Mouse (Mus musculus) lung, embryonic 15.5 days (tissue): ENCODE measurements around the gene S1pr2. TPM values are rescaled to one million over a fixed set of nuclear protein-coding genes. Genes with fewer than 3 reads are reported as not detected.
"Not testable (repeated sequence)": the region's sequence is repeated elsewhere in the genome, so short reads cannot be mapped to it uniquely, and the experiment has no call there.

ENCODE experiments used
- ATAC-seq: fragments of 200-750 bp; cut with Nextera tagmentation; 2 replicates; pipeline ENCODE4 v1.8.0; 2017; ENCODE audit warnings: moderate number of reproducible peaks, borderline replicate concordance; ENCODE audit not compliant: low FRiP score, low TSS enrichment; ENCODE audit errors: extremely low read depth
- H3K27ac ChIP-seq: fragments of 300-500 bp; sonication (generic); 2 replicates; pipeline ENCODE4 v1.5.1; 2015; ENCODE audit warnings: moderate library complexity, mild to moderate bottlenecking, inconsistent platforms
- H3K27me3 ChIP-seq: fragments of 300-500 bp; sonication (generic); 2 replicates; pipeline ENCODE4 v1.6.1; 2015; ENCODE audit warnings: inconsistent platforms
- H3K36me3 ChIP-seq: fragments of 300-500 bp; sonication (generic); 2 replicates; pipeline ENCODE4 v1.6.1; 2015; ENCODE audit warnings: inconsistent platforms
- H3K4me1 ChIP-seq: fragments of 300-500 bp; sonication (generic); 2 replicates; pipeline ENCODE4 v1.6.1; 2015; ENCODE audit warnings: inconsistent platforms
- H3K4me2 ChIP-seq: fragments of 300-500 bp; sonication (generic); 2 replicates; pipeline ENCODE4 v1.6.1; 2015; ENCODE audit warnings: inconsistent platforms, mild to moderate bottlenecking, moderate library complexity
- H3K4me3 ChIP-seq: fragments of 300-500 bp; sonication (generic); 2 replicates; pipeline ENCODE4 v1.5.1; 2015; ENCODE audit warnings: mild to moderate bottlenecking, inconsistent platforms
- H3K9ac ChIP-seq: fragments of 300-500 bp; sonication (generic); 2 replicates; pipeline ENCODE4 v1.6.1; 2015; ENCODE audit warnings: inconsistent platforms
- H3K9me3 ChIP-seq: fragments of 300-500 bp; sonication (generic); 2 replicates; pipeline ENCODE4 v1.6.1; 2016; ENCODE audit warnings: inconsistent platforms
- WGBS: fragments of 180-500 bp; shearing (Covaris S2); methylation state at CpG from one replicate; pipeline ENCODE4 v1.1.7; 2015; 5-methylcytosine and 5-hydroxymethylcytosine counted together
- polyA plus RNA-seq: library from polyadenylated mRNA; unstranded; fragments of >200 nt; fragmentation: Nextera tagmentation; extraction: Ambion mirVana; gene quantifications from 2 replicates; pipeline ENCODE4 v1.2.1, GENCODE M21; 2015

Gene S1pr2
- polyA plus RNA-seq, 1 experiment from 2014 or later, result 63.4 TPM

DNA sequence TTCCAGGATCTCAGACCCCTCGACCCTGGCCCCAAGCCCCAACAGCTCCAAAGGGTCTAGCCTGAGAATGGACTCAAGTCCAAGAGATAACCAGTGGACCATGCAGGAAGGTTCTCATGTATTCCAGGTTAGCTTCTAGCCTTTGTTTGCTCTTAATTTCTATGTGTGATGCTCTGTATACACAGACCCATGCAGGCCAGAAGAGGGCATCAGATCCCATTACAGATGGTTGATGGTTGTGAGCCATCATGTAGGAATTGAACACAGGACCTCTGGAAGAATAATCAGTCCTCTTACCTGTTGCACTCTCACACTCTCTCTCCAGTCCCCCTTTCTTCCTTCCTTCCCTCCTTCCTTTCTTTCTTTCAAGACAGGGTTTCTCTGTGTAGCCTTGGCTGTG lies 35.8 kb upstream of the S1pr2 start:
- WGBS, result 31% methylated on average over 1 of the region's 1 CpGs
- Histone ChIP-seq H3K4me3 (no peak overlapping the region), H3K27me3 (peaks cover 18% of the 10 kb centered on the region), H3K36me3 (peaks cover 18% of the 10 kb centered on the region), H3K4me2 (peak overlapping the region; percentile 1; the same call in 1 of the 2 replicates), H3K27ac (peak overlapping the region; percentile 79), H3K4me1 (peaks cover 46% of the 10 kb centered on the region), H3K9me3 (no peaks in the 10 kb centered on the region), H3K9ac (no peak overlapping the region)
- ATAC-seq, result no peak

- H3K27me3 ChIP-seq, result peaks cover 13% of the 10 kb centered on the region
- 24% methylated on average over 5 of the region's 5 CpGs for WGBS
- H3K9ac ChIP-seq, result no peak overlapping the region
- no peak overlapping the region for H3K4me3 ChIP-seq
- H3K4me2 ChIP-seq, result peak overlapping the region; percentile 1; the same call in 1 of the 2 replicates
- H3K9me3 ChIP-seq, result no peaks in the 10 kb centered on the region
- peak; percentile 36; the same call in 1 of the 2 replicates for ATAC-seq
- H3K27ac ChIP-seq, result peak overlapping the region; percentile 79
- H3K36me3 ChIP-seq, result peaks cover 23% of the 10 kb centered on the region
- peaks cover 42% of the 10 kb centered on the region for H3K4me1 ChIP-seq
Observed at GRCm38 (mm10) chr9:21011846-21012312, 35.3 kb upstream of the S1pr2 start.

- H3K4me3 ChIP-seq, H3K4me2 ChIP-seq, H3K27me3 ChIP-seq, H3K9me3 ChIP-seq, H3K9ac ChIP-seq, ATAC-seq: not testable (repeated sequence)
- WGBS, result 62% methylated on average over 9 of the region's 9 CpGs
- Histone ChIP-seq H3K36me3 (peaks cover 29% of the 10 kb centered on the region), H3K27ac (peak overlapping the region; percentile 79; the same call in 1 of the 2 replicates), H3K4me1 (peaks cover 35% of the 10 kb centered on the region)
Observed at GRCm38 (mm10) chr9:21010939-21011541, 34.5 kb upstream of the S1pr2 start.

- no peak overlapping the region for H3K27ac ChIP-seq
- H3K4me3 ChIP-seq, result no peak overlapping the region
- H3K27me3 ChIP-seq, result peaks cover under 1% of the 10 kb centered on the region; the same call in 1 of the 2 replicates
- peaks cover 29% of the 10 kb centered on the region for H3K4me1 ChIP-seq
- no peak for ATAC-seq
- peaks cover 36% of the 10 kb centered on the region for H3K36me3 ChIP-seq
- H3K9ac ChIP-seq, result no peak overlapping the region
- no peaks in the 10 kb centered on the region for H3K9me3 ChIP-seq
- 29% methylated on average over 2 of the region's 2 CpGs for WGBS
- no peak overlapping the region for H3K4me2 ChIP-seq
Observed at GRCm38 (mm10) chr9:21010362-21010761, 33.8 kb upstream of the S1pr2 start.

DNA sequence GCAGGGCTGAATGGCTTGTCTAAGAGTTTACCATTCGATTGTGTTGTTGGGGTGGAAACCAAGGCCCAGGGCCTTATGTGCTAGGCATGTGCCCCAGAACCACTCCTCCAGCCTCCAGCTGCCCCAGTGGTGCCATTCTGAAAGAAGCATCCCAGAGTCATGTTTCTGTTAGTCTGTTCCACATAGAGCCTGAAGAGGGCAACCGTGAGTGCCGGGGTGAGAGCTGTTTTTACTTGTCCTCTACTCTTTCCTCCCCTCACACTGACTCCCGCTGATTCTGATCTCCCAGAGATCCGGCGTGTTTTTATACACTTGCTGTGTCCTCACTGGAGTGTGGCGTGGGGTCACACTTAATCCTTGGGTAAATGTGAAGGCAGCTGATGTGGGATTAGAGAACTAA lies 31.4 kb upstream of the S1pr2 start:
- Histone ChIP-seq H3K4me1 (peaks cover 26% of the 10 kb centered on the region), H3K9me3 (no peaks in the 10 kb centered on the region), H3K9ac (no peak overlapping the region), H3K27me3 (no peaks in the 10 kb centered on the region), H3K4me2 (no peak overlapping the region), H3K36me3 (peaks cover 44% of the 10 kb centered on the region), H3K27ac (no peak overlapping the region), H3K4me3 (no peak overlapping the region)
- WGBS, result 79% methylated on average over 7 of the region's 7 CpGs
- no peak for ATAC-seq

GRCm38 (mm10) chr9:21007313-21007952 lies 30.9 kb upstream of the S1pr2 start:
- Histone ChIP-seq H3K4me2 (no peak overlapping the region), H3K27me3 (no peaks in the 10 kb centered on the region), H3K9ac (no peak overlapping the region), H3K36me3 (peaks cover 44% of the 10 kb centered on the region), H3K4me3 (no peak overlapping the region), H3K27ac (no peak overlapping the region), H3K9me3 (no peaks in the 10 kb centered on the region), H3K4me1 (peaks cover 23% of the 10 kb centered on the region)
- 93% methylated on average over 10 of the region's 10 CpGs for WGBS
- no peak for ATAC-seq

- Histone ChIP-seq H3K4me1 (peaks cover 19% of the 10 kb centered on the region), H3K4me2 (peak within 1 kb of the TSS; percentile 88), H3K27ac (peak within 1 kb of the TSS; percentile 72), H3K9me3 (no peaks in the 10 kb centered on the region), H3K36me3 (peaks cover 31% of the 10 kb centered on the region), H3K9ac (peak within 1 kb of the TSS; percentile 62), H3K4me3 (peak within 1 kb of the TSS; percentile 69), H3K27me3 (no peaks in the 10 kb centered on the region)
- ATAC-seq, result peak; percentile 75
- under 1% methylated on average over 72 of the region's 72 CpGs for WGBS
Observed at GRCm38 (mm10) chr9:21002627-21003551, 26.3 kb upstream of the S1pr2 start, which contains the start of gene Mrpl4. Mrpl4 (plus strand) TSS chr9:21002738.

DNA sequence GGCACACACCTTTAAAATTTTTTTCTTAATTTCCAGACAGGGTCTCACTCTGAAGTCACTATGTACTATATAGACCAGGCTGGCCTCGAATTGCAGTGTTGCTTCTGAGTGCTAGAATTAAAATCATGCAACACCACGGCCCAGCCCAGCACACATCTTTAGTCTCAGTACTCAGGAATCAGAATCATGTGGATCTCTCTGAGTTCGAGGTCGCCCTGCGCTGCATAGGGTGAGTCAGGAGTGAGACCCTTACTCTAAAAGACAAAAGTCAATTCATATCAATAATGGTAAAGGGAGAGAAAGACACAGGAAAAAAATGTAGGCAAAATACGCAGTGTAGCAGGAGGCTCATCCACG lies 25.7 kb upstream of the S1pr2 start:
- Histone ChIP-seq H3K27me3 (no peaks in the 10 kb centered on the region), H3K27ac (peak overlapping the region; percentile 72), H3K9ac (peak overlapping the region; percentile 62), H3K4me3 (peak overlapping the region; percentile 69), H3K36me3 (peaks cover 24% of the 10 kb centered on the region), H3K4me1 (peaks cover 19% of the 10 kb centered on the region), H3K9me3 (no peaks in the 10 kb centered on the region), H3K4me2 (peak overlapping the region; percentile 88)
- WGBS, result 8% methylated on average over 7 of the region's 7 CpGs
- ATAC-seq, result peak; percentile 5; the same call in 1 of the 2 replicates

GRCm38 (mm10) chr9:21001651-21002200 lies 25.1 kb upstream of the S1pr2 start:
- 45% methylated on average over 6 of the region's 6 CpGs for WGBS
- no peak for ATAC-seq
- no peaks in the 10 kb centered on the region for H3K27me3 ChIP-seq
- no peak overlapping the region for H3K9ac ChIP-seq
- no peak overlapping the region for H3K4me3 ChIP-seq
- no peak overlapping the region for H3K4me2 ChIP-seq
- no peak overlapping the region for H3K27ac ChIP-seq
- peaks cover 19% of the 10 kb centered on the region for H3K36me3 ChIP-seq
- peaks cover 19% of the 10 kb centered on the region for H3K4me1 ChIP-seq
- H3K9me3 ChIP-seq, result no peaks in the 10 kb centered on the region

- H3K9me3 ChIP-seq, result no peaks in the 10 kb centered on the region
- no peak overlapping the region for H3K4me2 ChIP-seq
- H3K27me3 ChIP-seq, result no peaks in the 10 kb centered on the region
- peaks cover 12% of the 10 kb centered on the region for H3K36me3 ChIP-seq
- H3K9ac ChIP-seq, result no peak overlapping the region
- no peak overlapping the region for H3K27ac ChIP-seq
- H3K4me1 ChIP-seq, result peaks cover 19% of the 10 kb centered on the region
- no peak overlapping the region for H3K4me3 ChIP-seq
- no peak for ATAC-seq
Observed at GRCm38 (mm10) chr9:21000811-21001210, 24.2 kb upstream of the S1pr2 start.

GRCm38 (mm10) chr9:20998337-20998736 lies 21.8 kb upstream of the S1pr2 start:
- not testable (repeated sequence) for H3K27me3 ChIP-seq, H3K9me3 ChIP-seq, H3K9ac ChIP-seq, ATAC-seq, H3K4me2 ChIP-seq, H3K36me3 ChIP-seq, H3K4me3 ChIP-seq, H3K27ac ChIP-seq
- H3K4me1 ChIP-seq, result peaks cover 22% of the 10 kb centered on the region
- WGBS, result 56% methylated on average over 1 of the region's 1 CpGs
